Mouse (Mus musculus): ENCODE measurements around the gene Usp34. TPM values are rescaled to one million over a fixed set of nuclear protein-coding genes. Genes with fewer than 3 reads are reported as not detected.
"Not testable (repeated sequence)": the region's sequence is repeated elsewhere in the genome, so short reads cannot be mapped to it uniquely, and the experiment has no call there.

The Usp34 gene
- polyA plus RNA-seq, 1 experiment from 2014 or later = 25.5 TPM

- no peak overlapping the region for H3K4me3 ChIP-seq (replicated peaks)
- no peak overlapping the region for H3K27ac ChIP-seq (replicated peaks)
- no peak overlapping the region for H3K4me2 ChIP-seq (replicated peaks)
- WGBS = 99% methylated on average over 2 of the region's 2 CpGs
- peaks cover 49% of the 10 kb centered on the region for H3K36me3 ChIP-seq
- no peaks in the 10 kb centered on the region for H3K4me1 ChIP-seq
- no peaks in the 10 kb centered on the region for H3K9me3 ChIP-seq (replicated peaks)
- no peaks in the 10 kb centered on the region for H3K27me3 ChIP-seq
- H3K9ac ChIP-seq = no peak overlapping the region
- no peak for ATAC-seq (ENCODE audit: insufficient number of reproducible peaks, low FRiP score, low TSS enrichment, low read depth)
Observed at GRCm38 (mm10) chr11:23298301-23298700, 8.4 kb upstream of the Usp34 start.

DNA sequence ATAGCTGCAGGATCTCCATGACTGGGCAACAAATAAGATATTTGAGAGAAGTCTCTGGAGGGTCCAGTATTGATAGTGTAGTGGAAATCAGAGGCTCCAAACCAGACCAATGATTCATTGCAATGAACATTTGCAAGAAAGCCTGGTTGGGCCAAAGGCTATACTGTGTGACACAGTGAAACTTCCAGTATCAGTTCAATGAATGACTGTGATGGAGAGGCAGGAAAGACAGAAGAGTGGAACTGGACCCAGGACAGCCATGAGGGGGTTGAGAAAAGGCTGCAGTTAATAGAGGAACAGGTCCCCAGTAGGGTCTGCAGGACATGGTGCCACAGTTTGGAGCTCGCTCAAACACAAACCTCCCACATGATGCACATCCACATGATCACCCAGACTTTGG lies 6.8 kb upstream of the Usp34 start:
- Histone ChIP-seq H3K36me3 (peaks cover 34% of the 10 kb centered on the region), H3K4me1 (no peaks in the 10 kb centered on the region), H3K9ac (no peak overlapping the region), H3K4me2 (replicated peaks) (no peak overlapping the region), H3K27me3 (no peaks in the 10 kb centered on the region), H3K27ac (replicated peaks) (no peak overlapping the region), H3K9me3 (replicated peaks) (no peaks in the 10 kb centered on the region), H3K4me3 (replicated peaks) (no peak overlapping the region)
- no peak for ATAC-seq (ENCODE audit: insufficient number of reproducible peaks, low FRiP score, low TSS enrichment, low read depth)
- WGBS = 89% methylated on average over 1 of the region's 1 CpGs

- Histone ChIP-seq H3K9ac (no peak overlapping the region), H3K4me3 (replicated peaks) (no peak overlapping the region), H3K4me1 (no peaks in the 10 kb centered on the region), H3K27me3 (no peaks in the 10 kb centered on the region), H3K27ac (replicated peaks) (no peak overlapping the region), H3K4me2 (replicated peaks) (no peak overlapping the region), H3K36me3 (0 out of 2 replicates have a peak, but pooled peaks cover 8% of the 10 kb centered on the region), H3K9me3 (replicated peaks) (no peaks in the 10 kb centered on the region)
- no peak for ATAC-seq (ENCODE audit: insufficient number of reproducible peaks, low FRiP score, low TSS enrichment, low read depth)
- WGBS = 65% methylated on average over 1 of the region's 1 CpGs
Observed at GRCm38 (mm10) chr11:23303126-23303525, 3.6 kb upstream of the Usp34 start.

GRCm38 (mm10) chr11:23305101-23305672 lies 1.5 kb upstream of the Usp34 start:
- not testable (repeated sequence) for ATAC-seq (ENCODE audit: insufficient number of reproducible peaks, low FRiP score, low TSS enrichment, low read depth); H3K9me3 ChIP-seq (replicated peaks); H3K4me1 ChIP-seq; H3K36me3 ChIP-seq; H3K27me3 ChIP-seq
- Histone ChIP-seq H3K4me2 (replicated peaks) (peak overlapping the region; percentile 65), H3K27ac (replicated peaks) (peak overlapping the region; percentile 100), H3K4me3 (replicated peaks) (peak overlapping the region; percentile 94), H3K9ac (peak overlapping the region; percentile 98; the same call in 1 of the 2 replicates)
- 32% methylated on average over 10 of the region's 10 CpGs for WGBS

DNA sequence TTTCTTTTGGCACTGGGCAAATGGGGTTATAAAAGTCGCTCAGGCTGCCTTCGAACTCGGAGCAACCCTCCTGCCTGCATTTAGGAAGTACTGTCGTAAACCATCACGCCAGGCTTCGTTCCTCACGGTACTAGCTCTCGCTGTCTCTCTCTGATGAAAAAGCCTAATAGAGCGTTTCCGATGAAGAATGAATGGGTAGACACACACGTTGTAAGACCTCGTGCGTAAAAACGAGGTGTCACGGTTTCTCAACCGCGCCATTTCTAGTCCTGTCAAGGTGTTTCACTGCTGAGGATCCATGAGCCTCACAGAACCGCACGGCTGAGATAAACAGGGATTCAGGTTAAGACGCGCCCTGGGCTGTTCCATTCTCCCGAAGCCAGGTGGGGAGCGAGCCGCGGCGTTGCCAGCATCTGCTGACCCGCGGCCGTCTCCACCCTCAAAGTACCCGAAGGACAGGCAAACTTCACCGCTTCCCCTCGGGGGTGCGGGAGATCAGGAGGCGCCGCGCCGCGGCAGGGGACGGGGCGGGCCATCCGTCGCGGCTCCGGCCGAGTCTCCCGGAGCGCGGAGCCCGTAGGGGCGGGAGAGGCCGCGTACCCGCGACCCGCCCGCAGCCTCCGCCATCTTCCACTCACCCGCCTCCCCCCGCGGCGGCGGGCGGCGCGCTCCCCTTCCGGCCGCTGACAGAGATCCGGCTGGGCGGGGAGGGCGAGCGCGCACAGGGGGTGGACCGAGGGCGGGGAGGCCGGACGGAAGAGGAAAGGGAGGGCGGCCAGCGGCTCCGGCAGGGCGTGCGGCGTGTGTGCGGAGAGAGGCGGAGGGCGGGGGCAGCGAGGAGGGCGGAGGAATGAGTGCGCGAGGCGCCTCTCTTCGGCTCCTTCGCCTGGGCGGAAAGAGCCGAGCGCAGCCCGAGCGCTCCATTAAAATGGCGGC lies 754 bp upstream of the Usp34 start:
- WGBS = under 1% methylated on average over 93 of the region's 98 CpGs
- no peaks in the 10 kb centered on the region for H3K36me3 ChIP-seq
- peaks cover 7% of the 10 kb centered on the region; the same call in 1 of the 2 replicates for H3K4me1 ChIP-seq

DNA sequence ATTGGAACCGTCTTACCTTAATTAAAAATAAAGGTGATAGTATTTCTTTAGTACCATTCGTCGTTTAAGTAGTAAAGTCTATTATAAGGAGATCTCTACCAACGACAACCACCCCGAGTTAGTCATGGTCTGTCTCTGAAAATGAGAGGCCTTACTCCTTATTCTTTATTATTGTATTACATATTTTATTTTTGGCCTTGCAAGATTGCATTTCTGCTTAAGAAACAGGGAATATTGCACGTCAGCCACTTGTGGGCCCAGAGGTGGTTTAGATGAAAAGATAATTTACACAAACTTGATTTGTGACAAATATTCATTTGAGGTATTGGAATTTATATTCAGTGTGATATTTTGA lies 848 bp downstream of the Usp34 start:
- peak overlapping the region; percentile 98 for H3K9ac ChIP-seq
- no peaks in the 10 kb centered on the region for H3K36me3 ChIP-seq
- WGBS = 1% methylated on average over 6 of the region's 6 CpGs
- H3K9me3 ChIP-seq (replicated peaks) = no peaks in the 10 kb centered on the region
- peaks cover 7% of the 10 kb centered on the region; the same call in 1 of the 2 replicates for H3K4me1 ChIP-seq
- H3K27ac ChIP-seq (replicated peaks) = peak overlapping the region; percentile 100
- peak overlapping the region; percentile 94 for H3K4me3 ChIP-seq (replicated peaks)
- ATAC-seq (ENCODE audit: insufficient number of reproducible peaks, low FRiP score, low TSS enrichment, low read depth) = no peak
- peak overlapping the region; percentile 55 for H3K4me2 ChIP-seq (replicated peaks)
- H3K27me3 ChIP-seq = no peaks in the 10 kb centered on the region

More for the DNA sequence above, 754 bp upstream of the Usp34 start:
- no peaks in the 10 kb centered on the region for H3K27me3 ChIP-seq
- H3K27ac ChIP-seq (replicated peaks) = peak overlapping the region; percentile 100
- H3K9ac ChIP-seq = peak overlapping the region; percentile 98
- peak overlapping the region; percentile 94 for H3K4me3 ChIP-seq (replicated peaks)
- ATAC-seq (ENCODE audit: insufficient number of reproducible peaks, low FRiP score, low TSS enrichment, low read depth) = peak; percentile 97
- H3K9me3 ChIP-seq (replicated peaks) = no peaks in the 10 kb centered on the region
- peak overlapping the region; percentile 65 for H3K4me2 ChIP-seq (replicated peaks)

DNA sequence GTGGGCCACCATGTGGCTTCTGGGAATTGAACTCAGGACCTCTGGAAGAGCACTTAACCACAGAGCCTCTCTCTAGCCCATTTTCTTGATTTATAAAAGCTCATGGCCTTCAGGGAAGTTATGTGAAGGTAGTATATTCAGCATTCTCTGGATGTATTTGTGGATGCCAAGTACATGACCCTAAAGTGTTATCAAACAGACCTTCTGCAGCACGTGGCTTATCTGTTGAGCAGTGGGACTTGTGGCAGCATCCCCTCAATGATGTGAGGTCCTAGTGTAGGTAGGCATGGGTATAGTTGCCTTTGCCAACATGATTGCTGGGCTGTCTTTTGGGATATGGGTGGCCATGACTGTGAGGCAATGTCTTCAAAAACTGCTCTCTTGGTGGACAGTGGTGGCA lies 6.8 kb downstream of the Usp34 start:
- H3K4me2 ChIP-seq (replicated peaks) = no peak overlapping the region
- H3K27ac ChIP-seq (replicated peaks) = no peak overlapping the region
- no peak overlapping the region for H3K4me3 ChIP-seq (replicated peaks)
- ATAC-seq (ENCODE audit: insufficient number of reproducible peaks, low FRiP score, low TSS enrichment, low read depth) = no peak
- H3K9me3 ChIP-seq (replicated peaks) = no peaks in the 10 kb centered on the region
- H3K4me1 ChIP-seq = peaks cover 4% of the 10 kb centered on the region; the same call in 1 of the 2 replicates
- WGBS = 90% methylated on average over 1 of the region's 1 CpGs
- no peaks in the 10 kb centered on the region for H3K27me3 ChIP-seq
- peaks cover 4% of the 10 kb centered on the region; the same call in 1 of the 2 replicates for H3K36me3 ChIP-seq
- H3K9ac ChIP-seq = no peak overlapping the region

GRCm38 (mm10) chr11:23329413-23329812 lies 22.7 kb downstream of the Usp34 start:
- Histone ChIP-seq H3K27me3 (no peaks in the 10 kb centered on the region), H3K4me2 (replicated peaks) (no peak overlapping the region), H3K27ac (replicated peaks) (no peak overlapping the region), H3K4me3 (replicated peaks) (no peak overlapping the region), H3K9me3 (replicated peaks) (no peaks in the 10 kb centered on the region), H3K36me3 (0 out of 2 replicates have a peak, but pooled peaks cover 2% of the 10 kb centered on the region), H3K9ac (no peak overlapping the region), H3K4me1 (no peaks in the 10 kb centered on the region)
- ATAC-seq (ENCODE audit: insufficient number of reproducible peaks, low FRiP score, low TSS enrichment, low read depth) = no peak
- 92% methylated on average over 2 of the region's 2 CpGs for WGBS

- WGBS = 36% methylated on average over 3 of the region's 3 CpGs
- H3K4me1 ChIP-seq = no peaks in the 10 kb centered on the region
- no peak overlapping the region for H3K9ac ChIP-seq
- ATAC-seq (ENCODE audit: insufficient number of reproducible peaks, low FRiP score, low TSS enrichment, low read depth) = no peak
- no peaks in the 10 kb centered on the region for H3K27me3 ChIP-seq
- no peak overlapping the region for H3K4me2 ChIP-seq (replicated peaks)
- H3K4me3 ChIP-seq (replicated peaks) = no peak overlapping the region
- no peaks in the 10 kb centered on the region for H3K9me3 ChIP-seq (replicated peaks)
- 0 out of 2 replicates have a peak, but pooled peaks cover 2% of the 10 kb centered on the region for H3K36me3 ChIP-seq
- no peak overlapping the region for H3K27ac ChIP-seq (replicated peaks)
Observed at GRCm38 (mm10) chr11:23332136-23332535, 25.4 kb downstream of the Usp34 start.

DNA sequence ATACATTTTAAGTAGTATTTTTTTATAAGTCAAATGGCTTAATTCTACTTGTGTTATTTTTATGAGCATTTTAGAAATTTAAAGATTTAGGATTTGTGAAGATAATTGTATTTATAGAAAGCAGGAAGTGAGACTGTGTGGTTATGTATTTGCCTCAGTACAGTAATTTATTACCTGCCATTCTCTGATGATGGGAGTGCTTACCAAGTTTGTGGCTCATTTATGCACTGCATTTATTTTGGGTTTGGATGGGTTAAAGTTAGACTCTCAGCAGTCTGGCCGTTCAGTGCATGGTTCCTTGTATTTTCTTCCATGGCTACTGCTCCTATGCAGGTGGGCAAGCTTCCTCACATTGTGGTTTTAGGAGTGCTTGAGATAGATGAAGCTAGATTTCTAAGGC lies 28.5 kb downstream of the Usp34 start:
- H3K9ac ChIP-seq = no peak overlapping the region
- no peaks in the 10 kb centered on the region for H3K27me3 ChIP-seq
- no peaks in the 10 kb centered on the region for H3K4me1 ChIP-seq
- no peak overlapping the region for H3K4me2 ChIP-seq (replicated peaks)
- no peak for ATAC-seq (ENCODE audit: insufficient number of reproducible peaks, low FRiP score, low TSS enrichment, low read depth)
- H3K9me3 ChIP-seq (replicated peaks) = no peaks in the 10 kb centered on the region
- whole genome bisulfite sequencing = 66% methylated on average over 1 of the region's 1 CpGs
- H3K36me3 ChIP-seq = peaks cover 9% of the 10 kb centered on the region; the same call in 1 of the 2 replicates
- no peak overlapping the region for H3K4me3 ChIP-seq (replicated peaks)
- H3K27ac ChIP-seq (replicated peaks) = no peak overlapping the region

DNA sequence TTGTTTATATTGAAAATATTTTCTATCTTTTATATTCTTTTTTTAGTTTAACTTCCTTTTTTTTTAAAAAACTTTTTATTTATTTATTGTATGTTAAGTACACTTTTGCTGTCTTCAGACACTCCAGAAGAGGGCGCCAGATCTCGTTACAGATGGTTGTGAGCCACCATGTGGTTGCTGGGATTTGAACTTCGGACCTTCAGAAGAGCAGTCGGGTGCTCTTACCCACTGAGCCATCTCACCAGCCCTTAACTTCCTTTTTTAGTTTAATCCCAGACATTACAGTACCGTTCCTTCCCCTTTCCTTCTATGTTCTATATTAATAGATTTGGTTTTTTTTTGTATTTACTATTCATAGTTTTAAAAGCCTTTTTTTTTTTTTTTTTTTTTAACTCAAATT lies 50.5 kb downstream of the Usp34 start:
- peaks cover 24% of the 10 kb centered on the region for H3K36me3 ChIP-seq
- ATAC-seq (ENCODE audit: insufficient number of reproducible peaks, low FRiP score, low TSS enrichment, low read depth); H3K4me3 ChIP-seq (replicated peaks); H3K4me2 ChIP-seq (replicated peaks); H3K9ac ChIP-seq; H3K4me1 ChIP-seq; H3K9me3 ChIP-seq (replicated peaks); H3K27ac ChIP-seq (replicated peaks); H3K27me3 ChIP-seq: not testable (repeated sequence)
- 62% methylated on average over 5 of the region's 5 CpGs for WGBS
